Mouse (Mus musculus) CH12.LX (cell line): ENCODE measurements around the gene 4930595D18Rik. TPM values are rescaled to one million over a fixed set of nuclear protein-coding genes. Genes with fewer than 3 reads are reported as not detected.

Experiments
- DNase-seq: peaks from one replicate; pipeline ENCODE4 v3.0.0-alpha.2; 2013; ENCODE audit errors: extremely low read depth
- H3K27ac ChIP-seq: 2 replicates; pipeline ENCODE4 v1.5.1; 2012; ENCODE audit warnings: low read depth, mild to moderate bottlenecking, control low read depth, moderate library complexity; ENCODE audit not compliant: insufficient read depth
- H3K27me3 ChIP-seq: replicated peaks from 2 replicates; pipeline ENCODE3; 2012; ENCODE audit warnings: inconsistent platforms
- H3K36me3 ChIP-seq, 2 experiments: replicated peaks in 1 of 2; 2 replicates each; pipeline versions ENCODE3 to v1.6.1; 2012; ENCODE audit warnings: inconsistent platforms in 1 of 2, low read length in 1 of 2, mild to moderate bottlenecking in 1 of 2, mixed read lengths in 1 of 2, moderate library complexity in 1 of 2; ENCODE audit not compliant: control insufficient read depth in 1 of 2, insufficient read depth in 1 of 2
- H3K4me1 ChIP-seq, 2 experiments: 2 replicates each; pipeline ENCODE4 v1.6.1; 2012; ENCODE audit warnings: inconsistent platforms in 1 of 2, moderate library complexity in 1 of 2; ENCODE audit not compliant: insufficient read depth in 2 of 2, control insufficient read depth in 1 of 2
- H3K4me2 ChIP-seq: 2 replicates; pipeline ENCODE4 v1.6.1; 2012; ENCODE audit warnings: low read depth, mild to moderate bottlenecking, control low read depth; ENCODE audit not compliant: poor library complexity, insufficient read depth, severe bottlenecking
- H3K4me3 ChIP-seq, 3 experiments: fragments of 150-350 bp in 1 of 3; sonication (generic) in 1 of 3; replicated peaks in 1 of 3; 2 replicates each; pipeline versions ENCODE3 to v1.5.1; 2011 to 2012; ENCODE audit warnings: low read depth in 2 of 3, low read length in 2 of 3, mild to moderate bottlenecking in 2 of 3, moderate library complexity in 2 of 3, control low read depth in 1 of 3, improper control_type of control experiment in 1 of 3, inconsistent platforms in 1 of 3, mixed read lengths in 1 of 3; ENCODE audit not compliant: poor library complexity in 1 of 3
- H3K79me2 ChIP-seq: replicated peaks from 2 replicates; pipeline ENCODE4 v1.6.1; 2012; ENCODE audit warnings: mild to moderate bottlenecking, moderate library complexity; ENCODE audit not compliant: control insufficient read depth, poor library complexity, insufficient read depth, severe bottlenecking; ENCODE audit errors: extremely low read depth
- H3K9ac ChIP-seq: 2 replicates; pipeline ENCODE4 v1.6.1; 2012; ENCODE audit warnings: low read depth, mild to moderate bottlenecking, control low read depth, moderate library complexity; ENCODE audit not compliant: insufficient read depth
- H3K9me3 ChIP-seq: replicated peaks from 2 replicates; pipeline ENCODE3; 2012; ENCODE audit warnings: low read length, inconsistent platforms, mixed read lengths
- EP300 ChIP-seq: IDR thresholded peaks from 2 replicates; pipeline ENCODE4 v1.6.1; 2011; ENCODE audit warnings: low read length, improper control_type of control experiment
- HCFC1 ChIP-seq: IDR thresholded peaks from 2 replicates; pipeline ENCODE4 v1.6.1; 2012; ENCODE audit warnings: low read depth, mild to moderate bottlenecking, inconsistent platforms, low read length, improper control_type of control experiment
- IRF4 ChIP-seq: IDR thresholded peaks from 2 replicates; pipeline ENCODE4 v1.6.1; 2014; ENCODE audit warnings: low read depth, mild to moderate bottlenecking, inconsistent platforms, low read length, improper control_type of control experiment
- JUN ChIP-seq: IDR thresholded peaks from 2 replicates; pipeline ENCODE4 v1.6.1; 2011; ENCODE audit warnings: low read depth, mild to moderate bottlenecking, low read length, improper control_type of control experiment, moderate library complexity; ENCODE audit not compliant: insufficient read depth
- MAFK ChIP-seq: IDR thresholded peaks from 2 replicates; pipeline ENCODE4 v1.6.1; 2011; ENCODE audit warnings: low read length, improper control_type of control experiment; ENCODE audit not compliant: insufficient replicate concordance
- MAX ChIP-seq: IDR thresholded peaks from 2 replicates; pipeline ENCODE4 v1.6.1; 2011; ENCODE audit warnings: low read length, improper control_type of control experiment
- NRF1 ChIP-seq: IDR thresholded peaks from 2 replicates; pipeline ENCODE4 v1.6.1; 2014; ENCODE audit warnings: low read depth, mild to moderate bottlenecking, inconsistent platforms, low read length, improper control_type of control experiment, moderate library complexity
- SIN3A ChIP-seq: IDR thresholded peaks from 2 replicates; pipeline ENCODE4 v1.6.1; 2012; ENCODE audit warnings: low read length, improper control_type of control experiment, inconsistent platforms
- SMC3 ChIP-seq: IDR thresholded peaks from 2 replicates; pipeline ENCODE4 v1.6.1; 2011; ENCODE audit warnings: low read depth, low read length, improper control_type of control experiment
- TCF12 ChIP-seq: IDR thresholded peaks from 2 replicates; pipeline ENCODE4 v1.6.1; 2014; ENCODE audit warnings: low read depth, mild to moderate bottlenecking, inconsistent platforms, low read length, improper control_type of control experiment
- ZMIZ1 ChIP-seq: IDR thresholded peaks from 2 replicates; pipeline ENCODE4 v1.6.1; 2012; ENCODE audit warnings: low read depth, mild to moderate bottlenecking, inconsistent platforms, low read length, improper control_type of control experiment
- dilution Hi-C: fragments of 300-500 bp; cut with MboI; formaldehyde crosslinking; loops from 2 replicates; pipeline ENCODE4 v1.14.3; 2020; ENCODE audit warnings: low sequenced_read_pairs; ENCODE audit not compliant: extremely low pct_unique_long_range_greater_than_20kb, extremely low pct_ligation_motif_present
- in situ Hi-C: fragments of 300-500 bp; cut with MboI; formaldehyde crosslinking; loops from 3 replicates; pipeline ENCODE4 v1.14.3; 2019; ENCODE audit warnings: low sequenced_read_pairs, low pct_ligation_motif_present, low pct_unique_long_range_greater_than_20kb, mixed read lengths
- polyA plus RNA-seq: library from polyadenylated mRNA; unstranded; fragments of >175 nt; gene quantifications from 2 replicates; pipeline ENCODE4 v1.2.1, GENCODE M21; 2012; ENCODE audit warnings: low read depth; ENCODE audit not compliant: insufficient read length
- total RNA-seq, 2 experiments: library from RNA; depleted of rRNA; stranded (reverse); fragments of 300-350 nt in 1 of 2; fragments of >200 nt in 1 of 2; gene quantifications; 2 replicates each; pipeline ENCODE4 v1.2.3; 2012 to 2014

4930595D18Rik gene
- total and polyA plus RNA-seq, 3 experiments = 0.57 TPM; not detected in 2

DNA sequence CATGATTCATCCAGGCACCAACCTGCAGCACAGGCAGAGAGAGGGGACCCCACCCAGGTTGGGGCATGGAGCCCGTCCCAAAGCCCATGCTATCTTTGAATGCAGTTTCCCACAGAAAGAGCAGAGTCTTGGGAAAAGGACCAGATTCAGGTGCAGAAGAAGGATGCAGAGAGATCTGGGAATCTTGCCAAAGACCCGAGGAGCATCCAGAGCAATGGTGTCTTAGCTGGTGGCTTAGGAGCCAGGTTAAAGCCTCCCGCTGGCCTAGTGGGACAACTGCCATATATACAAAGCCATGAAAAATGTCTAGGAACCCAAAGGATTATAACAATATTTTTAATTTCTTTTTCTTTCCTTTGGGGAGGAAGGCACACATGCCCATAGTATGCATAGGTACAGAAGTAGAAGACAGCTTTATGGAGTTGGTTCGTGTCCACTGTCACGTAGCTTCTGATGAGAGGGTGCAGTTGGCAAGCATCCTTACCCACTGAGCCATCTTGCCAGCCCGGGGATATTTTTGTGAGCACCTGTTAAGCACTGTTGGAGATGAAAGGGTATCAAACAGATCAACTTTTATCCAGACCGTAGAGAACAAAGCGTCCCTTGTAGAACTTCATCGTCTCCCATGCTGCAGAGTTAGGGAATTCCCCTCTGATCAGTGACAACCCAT lies 63.2 kb downstream of the 4930595D18Rik start:
- Histone ChIP-seq H3K79me2 (no peaks in the 10 kb centered on the region), H3K9me3 (peaks cover 4% of the 10 kb centered on the region), H3K4me2 (no peak overlapping the region), H3K27me3 (no peaks in the 10 kb centered on the region), H3K27ac (no peak overlapping the region), H3K36me3 (peaks cover 19 to 52% of the 10 kb centered on the region in 2 experiments), H3K4me1 (peaks cover 0 to 4% of the 10 kb centered on the region in 2 experiments; a peak in 1 of 4 replicates), H3K9ac (no peak overlapping the region), H3K4me3 (no peak overlapping the region)
- dilution Hi-C loops (no loop called here), in situ Hi-C loops (no loop called here)
- TF ChIP-seq TCF12 = no peak
- TF ChIP-seq MAX = no peak
- no peak for TF ChIP-seq ZMIZ1
- TF ChIP-seq IRF4 = no peak
- no peak for TF ChIP-seq HCFC1
- TF ChIP-seq MAFK = no peak
- TF ChIP-seq SIN3A = no peak
- DNase-seq = no peak

DNA sequence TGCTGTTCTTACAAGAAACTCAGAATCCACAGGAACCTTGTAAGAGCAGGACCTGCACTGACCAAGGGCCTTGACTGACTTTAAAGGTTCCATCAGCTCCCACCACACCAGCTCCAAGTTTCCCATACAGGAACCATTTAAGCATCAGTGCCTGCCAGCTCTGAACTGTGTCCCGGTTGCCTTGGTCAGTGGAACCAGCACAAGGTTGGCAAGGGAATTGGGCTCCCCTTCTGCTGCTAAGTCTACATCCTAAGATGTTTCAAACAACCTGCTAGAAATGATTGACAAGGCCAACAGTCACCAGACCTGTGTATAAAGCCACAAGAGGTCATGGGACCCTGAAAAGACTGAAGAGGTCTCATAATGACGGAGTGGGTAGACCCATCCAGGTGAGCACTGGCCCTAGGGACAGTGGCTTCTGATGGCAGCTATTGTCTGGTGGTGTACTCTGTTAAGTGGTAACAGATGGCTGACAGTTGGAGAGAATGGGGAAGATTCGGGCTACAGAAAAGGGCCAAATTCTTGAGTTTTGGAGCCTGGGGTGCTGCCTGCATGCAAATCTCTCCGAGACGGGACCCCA lies 64.7 kb downstream of the 4930595D18Rik start:
- Histone ChIP-seq H3K9me3 (peaks cover 4% of the 10 kb centered on the region), H3K4me1 (peaks cover 0 to 4% of the 10 kb centered on the region in 2 experiments; a peak in 1 of 4 replicates), H3K9ac (no peak overlapping the region), H3K79me2 (no peaks in the 10 kb centered on the region), H3K4me3 (no peak overlapping the region), H3K36me3 (peaks cover 25 to 64% of the 10 kb centered on the region in 2 experiments), H3K4me2 (no peak overlapping the region), H3K27ac (no peak overlapping the region), H3K27me3 (no peaks in the 10 kb centered on the region)
- dilution Hi-C loops (no loop called here), in situ Hi-C loops (no loop called here)
- DNase-seq = no peak
- TF ChIP-seq SMC3 = no peak
- TF ChIP-seq JUN = no peak
- TF ChIP-seq, all 38 proteins: peak for 0

DNA sequence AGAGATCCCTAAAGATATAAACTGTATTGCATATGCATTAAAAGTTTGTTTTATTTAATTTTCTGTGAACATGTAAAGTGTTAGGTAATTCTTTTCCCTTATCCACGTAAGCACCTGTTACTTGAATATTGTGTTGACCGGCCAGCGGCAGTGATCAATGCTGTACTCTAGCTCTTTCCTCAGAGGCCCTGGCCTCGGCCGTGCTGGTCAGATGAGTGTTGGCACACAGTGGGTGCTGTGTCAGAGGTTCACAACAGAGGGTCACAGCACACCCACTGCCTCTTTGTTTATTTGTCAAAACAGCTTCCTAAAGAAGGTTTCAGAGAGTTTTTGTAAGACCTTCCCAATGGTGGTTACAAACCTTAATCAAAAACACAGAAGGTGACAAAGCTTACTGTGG lies 69.7 kb downstream of the 4930595D18Rik start:
- no peak overlapping the region for H3K9ac ChIP-seq
- no peak overlapping the region for H3K4me3 ChIP-seq
- no peak overlapping the region for H3K27ac ChIP-seq
- H3K27me3 ChIP-seq = no peaks in the 10 kb centered on the region
- in situ Hi-C loops (no loop called here), dilution Hi-C loops (no loop called here)
- no peak overlapping the region for H3K4me2 ChIP-seq
- TF ChIP-seq NRF1 (no peak), EP300 (no peak), HCFC1 (no peak)
- no peaks in the 10 kb centered on the region for H3K9me3 ChIP-seq
- peaks cover 0 to 4% of the 10 kb centered on the region in 2 experiments; a peak in 1 of 4 replicates for H3K4me1 ChIP-seq
- DNase-seq = no peak
- H3K79me2 ChIP-seq = no peaks in the 10 kb centered on the region
- H3K36me3 ChIP-seq = peaks cover 63 to 90% of the 10 kb centered on the region in 2 experiments
